Mouse (Mus musculus) C2C12 (cell line): ENCODE measurements around the gene Zc3hav1l.

Experiments used
- CEBPB ChIP-seq: IDR thresholded peaks from one replicate; pipeline ENCODE4 v1.6.1; 2011; ENCODE audit warnings: low read depth, mild to moderate bottlenecking, control low read depth, moderate library complexity
- CTCF ChIP-seq: IDR thresholded peaks from one replicate; pipeline ENCODE4 v1.5.1; 2011; ENCODE audit not compliant: control insufficient read depth, insufficient read depth, insufficient read length
- MAX ChIP-seq: IDR thresholded peaks from one replicate; pipeline ENCODE4 v1.6.1; 2011; ENCODE audit warnings: mild to moderate bottlenecking, control low read depth
- USF1 ChIP-seq: IDR thresholded peaks from one replicate; pipeline ENCODE4 v1.6.1; 2011; ENCODE audit warnings: low read depth, mild to moderate bottlenecking, control low read depth, moderate library complexity

- TF ChIP-seq USF1: no peak
- no peak for TF ChIP-seq MAX
- no peak for TF ChIP-seq CTCF
- TF ChIP-seq CEBPB: no peak
Measured at GRCm38 (mm10) chr6:38256793-38257192, 42.3 kb downstream of the Zc3hav1l start.
